Mouse (Mus musculus): ENCODE results near the gene Erlec1. TPM values are rescaled to one million over a fixed set of nuclear protein-coding genes. Genes with fewer than 3 reads are reported as not detected.
A peak's percentile ranks its signal among the peaks of the same experiment; 100 is the strongest.

Erlec1 gene
- total RNA-seq (2021) = 10 to 100 TPM; 53.0 to 69.5 TPM
- long read RNA-seq, experiment 1, transcript Erlec1-201 (14 exons, 2,532 nt) = major isoform, 12 of 23 reads
- long read RNA-seq, experiment 1, partial matches to known transcripts = 9 of 23 reads
- long read RNA-seq, experiment 1, other reads (novel, unspliced or antisense) = 2 of 23 reads
- long read RNA-seq, experiment 2, partial matches to known transcripts = 0 of 5 reads
- long read RNA-seq, experiment 2, other reads (novel, unspliced or antisense) = 3 of 5 reads

DNA sequence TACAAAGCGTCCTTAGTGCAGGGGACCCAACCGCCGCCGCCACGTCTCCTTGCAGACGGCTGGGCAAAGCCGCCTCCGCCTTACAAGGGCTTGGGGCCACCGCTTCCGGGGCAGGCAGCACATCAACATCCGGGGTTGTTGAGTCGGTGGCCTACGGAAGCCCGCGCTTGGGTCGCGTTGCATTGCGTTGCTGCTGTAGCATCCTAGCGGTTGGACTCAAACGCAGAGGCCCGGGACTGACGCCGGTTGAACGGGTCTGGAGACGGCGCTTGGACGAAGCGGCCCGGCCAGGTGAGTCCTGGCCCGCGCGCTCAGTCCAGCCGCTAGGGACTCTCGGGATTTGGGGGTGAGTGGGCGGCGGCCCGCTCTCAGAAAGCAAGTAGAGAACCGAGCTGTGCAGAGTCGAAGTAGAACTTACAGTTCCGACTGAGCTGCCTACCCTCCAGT is at the start of gene Erlec1:
Gene Erlec1, minus strand, starts transcription at position 57 of the 447 bp plus-strand sequence.
- DNase-seq = peak; percentile 91 to 94

DNA sequence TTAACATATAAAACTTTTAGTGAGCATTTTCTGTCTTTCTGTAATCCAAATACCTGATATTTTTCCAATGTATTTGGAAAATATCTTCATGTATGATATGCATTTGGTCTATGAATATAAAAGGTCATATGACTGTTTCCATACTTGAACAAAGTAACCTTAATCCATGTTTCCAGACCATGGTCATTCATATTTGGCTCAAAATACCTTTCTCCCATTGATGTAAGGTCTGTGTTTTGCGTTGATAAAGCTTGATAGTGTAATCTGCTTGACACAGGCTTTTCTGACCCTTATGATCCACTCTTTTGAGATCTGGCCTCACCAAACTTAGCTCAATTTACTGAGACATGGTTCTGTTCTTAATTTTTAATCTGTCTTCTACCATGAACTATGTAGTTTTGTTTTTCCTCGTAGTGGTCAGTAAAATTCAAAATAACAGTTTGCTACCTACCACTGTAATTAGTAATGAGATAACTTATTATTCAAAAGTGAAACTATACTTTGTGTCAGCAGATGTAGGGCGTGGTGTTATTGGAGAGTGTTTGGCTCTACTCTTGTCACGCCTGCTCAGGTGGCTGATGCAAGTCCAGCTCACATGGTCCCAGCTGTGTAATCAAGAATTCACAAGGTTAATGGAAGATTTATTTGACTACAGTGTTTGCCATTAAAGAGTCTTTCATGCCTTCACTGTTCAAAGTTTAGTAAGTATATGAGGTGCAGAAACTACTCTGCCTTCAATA is 47.2 kb upstream of the Erlec1 start:
- peak in 1 of 2 experiments; percentile 4 for DNase-seq

DNA sequence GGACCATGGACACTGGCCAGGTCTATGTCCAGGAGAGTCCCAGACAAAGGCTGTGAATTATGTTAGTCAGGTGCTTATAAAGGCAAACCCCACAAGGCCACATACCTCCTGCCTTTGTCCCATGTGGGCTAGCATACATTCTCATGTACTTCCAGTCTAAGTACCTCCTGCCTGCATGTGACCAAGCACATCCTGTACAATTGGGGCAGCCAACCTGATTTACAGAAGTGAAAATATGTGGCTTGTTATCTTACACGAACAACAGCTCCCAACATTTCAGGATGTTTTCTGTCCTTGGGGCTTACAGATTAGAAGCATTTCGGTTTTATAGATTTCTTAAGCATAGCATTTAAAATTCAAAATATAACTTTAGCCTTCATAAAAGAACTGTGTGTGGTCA is 45.9 kb upstream of the Erlec1 start:
- DNase-seq = no peak

DNA sequence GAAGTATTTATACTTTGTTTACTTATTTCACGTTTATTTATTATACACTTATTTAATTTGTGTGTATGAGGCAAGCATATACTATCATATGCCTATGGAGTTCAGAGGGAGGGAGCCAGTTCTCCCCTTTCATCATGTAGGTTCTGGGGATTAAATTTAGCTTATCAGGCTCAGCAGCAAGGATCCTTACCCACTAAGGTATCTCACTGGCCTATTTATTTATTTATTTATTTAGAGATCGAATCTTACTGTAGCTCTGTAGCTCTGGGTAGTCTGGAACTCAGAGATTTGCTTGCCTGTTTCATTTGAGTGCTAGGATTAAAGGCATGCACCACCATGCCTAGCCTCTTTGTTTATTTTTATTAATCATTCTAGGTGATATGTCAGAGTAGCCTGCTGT is 44.6 kb upstream of the Erlec1 start:
- DNase-seq = no peak

DNA sequence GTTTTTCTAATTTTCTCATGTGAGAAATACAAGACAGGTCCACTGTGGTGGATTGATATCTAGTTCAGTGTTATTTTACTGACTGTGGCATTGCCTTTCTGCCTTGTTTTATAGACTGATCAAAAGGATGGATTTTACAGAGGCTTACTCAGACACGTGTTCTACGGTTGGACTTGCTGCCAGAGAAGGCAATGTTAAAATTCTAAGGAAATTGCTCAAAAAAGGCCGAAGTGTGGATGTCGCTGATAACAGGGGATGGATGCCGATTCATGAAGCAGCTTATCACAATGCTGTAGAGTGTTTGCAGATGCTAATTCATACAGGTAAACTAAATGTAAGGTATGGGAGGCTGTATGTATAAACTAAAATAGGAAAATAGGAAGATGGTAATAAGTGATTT is 44.1 kb upstream of the Erlec1 start:
- DNase-seq = no peak

DNA sequence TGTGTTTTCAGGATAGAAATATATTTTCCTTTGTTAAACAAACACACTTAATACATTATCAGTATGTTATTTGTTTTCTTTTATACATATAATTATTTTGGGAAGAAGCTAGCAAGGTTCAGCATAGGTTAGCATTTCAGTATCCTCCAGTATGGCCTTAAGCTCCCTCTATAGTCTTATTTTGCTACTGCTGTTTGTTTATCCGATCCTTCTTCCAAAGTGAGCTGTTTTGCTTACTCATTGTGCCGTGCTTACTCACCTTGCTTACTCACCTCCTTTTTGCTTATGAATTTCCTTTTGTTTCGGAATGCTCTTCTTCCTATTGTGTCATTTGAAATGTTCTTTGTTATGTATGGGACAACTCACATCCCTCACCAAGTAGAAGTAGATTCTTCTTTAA is 42.5 kb upstream of the Erlec1 start:
- DNase-seq = no peak

DNA sequence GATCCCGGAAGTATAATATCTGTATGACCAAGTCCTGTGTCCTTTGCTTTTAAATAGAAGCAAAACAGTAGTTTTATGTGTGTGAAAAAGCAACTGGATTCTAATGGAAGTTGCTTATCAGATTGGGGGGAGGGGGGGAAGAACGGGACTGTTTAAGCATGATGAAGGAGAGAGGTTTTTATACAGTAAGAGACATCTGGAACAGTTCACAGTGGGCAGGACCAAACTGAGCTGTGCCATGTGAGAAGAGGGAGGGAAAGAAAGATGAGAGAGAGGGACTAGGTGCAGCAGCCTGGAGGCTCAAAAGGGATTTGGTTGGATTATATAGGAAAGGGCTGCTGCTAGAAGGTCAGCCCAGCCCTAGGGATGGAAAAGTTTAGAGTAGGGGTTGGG is 32.5 kb upstream of the Erlec1 start:
- DNase-seq = no peak

DNA sequence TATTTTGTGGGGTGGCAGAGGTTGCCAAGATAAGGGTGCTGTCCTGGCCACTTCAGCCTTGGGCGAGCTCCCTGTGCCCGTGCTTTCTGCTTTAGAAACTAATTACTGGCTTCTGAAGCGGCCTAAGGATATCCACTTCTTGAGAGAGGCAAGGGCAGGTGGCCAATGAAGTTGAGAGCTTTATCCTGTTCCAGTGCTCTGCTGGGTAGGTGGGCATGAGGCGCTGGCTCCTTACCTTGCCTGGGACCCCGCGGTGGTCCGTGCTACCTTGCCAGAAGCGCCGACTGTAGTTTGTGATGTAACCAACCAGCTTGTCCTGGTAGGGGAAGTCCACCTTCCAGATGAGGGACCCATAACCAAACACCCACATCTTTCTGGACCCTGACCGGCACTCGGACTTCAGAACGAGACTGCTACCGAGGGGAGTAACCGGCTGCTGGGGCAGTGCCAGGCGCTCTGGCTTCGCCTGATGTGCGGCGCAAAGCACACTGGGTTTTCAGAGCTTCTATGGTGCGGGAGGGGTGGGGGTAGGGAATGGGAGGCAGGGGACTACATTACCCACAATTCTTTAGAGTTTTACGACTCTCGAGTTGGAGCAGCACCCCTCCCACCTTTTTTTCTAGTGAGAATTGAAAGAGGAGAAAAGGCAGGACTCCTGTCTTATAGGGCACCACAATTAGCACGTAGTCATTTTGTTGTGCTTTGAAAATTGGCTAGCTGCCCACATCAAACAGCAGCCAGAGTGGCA is 31.9 kb upstream of the Erlec1 start, which contains the start of gene Chac2:
Gene Chac2, minus strand, starts transcription at position 474 of the 748 bp plus-strand sequence.
- peak; percentile 90 to 93 for DNase-seq

DNA sequence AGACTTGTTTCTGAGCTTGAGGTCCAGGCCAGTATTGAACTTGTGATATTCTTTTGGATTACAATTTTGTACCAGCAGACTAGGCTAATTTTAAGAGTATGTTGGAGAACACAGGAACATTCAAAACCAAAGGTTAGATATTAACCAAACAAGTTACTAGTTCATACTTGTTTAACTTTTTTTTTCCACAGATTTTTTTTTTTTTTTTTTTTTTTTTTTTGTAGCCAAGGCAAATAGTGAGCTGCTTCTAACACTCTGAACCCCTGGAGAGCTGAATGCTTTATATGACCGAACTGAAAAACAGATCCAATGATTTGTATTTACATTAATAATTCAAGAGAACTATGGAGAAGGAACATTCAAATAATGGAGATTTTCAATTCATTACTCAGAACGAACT is 31.1 kb upstream of the Erlec1 start:
- DNase-seq = no peak

DNA sequence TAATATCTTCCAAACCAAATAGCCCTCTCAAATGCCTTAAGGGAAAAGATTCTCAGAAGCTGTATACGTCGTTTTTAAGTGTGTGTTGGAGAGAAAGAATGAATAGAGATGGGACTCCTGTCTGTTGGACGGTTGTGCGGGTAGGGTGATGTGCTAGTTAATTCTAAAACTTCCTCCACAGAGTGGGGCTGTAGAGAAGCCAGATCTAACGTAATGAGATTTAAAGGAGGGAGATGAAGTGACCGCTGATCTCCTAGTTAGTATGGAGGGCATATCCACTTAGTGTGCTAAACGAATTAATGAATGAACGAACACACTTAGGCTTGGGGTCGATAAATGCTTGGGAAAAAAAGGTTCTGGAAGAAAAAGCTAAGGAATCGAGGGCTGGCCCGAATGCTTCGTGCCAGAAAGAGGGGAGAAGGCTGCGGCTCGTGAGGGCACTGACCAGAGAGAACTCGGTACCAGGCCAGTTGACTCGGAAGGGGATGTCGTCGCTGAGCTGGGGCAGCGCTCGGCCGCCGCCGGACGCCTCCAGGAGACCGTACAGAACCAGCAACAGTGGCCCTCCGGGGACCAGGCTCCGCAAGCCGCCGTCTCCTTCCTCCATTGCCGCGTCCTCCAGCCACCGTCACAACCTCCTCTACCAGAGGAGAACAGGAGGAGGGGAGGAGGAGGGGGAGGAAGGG is 523 bp downstream of the Erlec1 start:
- peak; percentile 51 to 57 for DNase-seq

DNA sequence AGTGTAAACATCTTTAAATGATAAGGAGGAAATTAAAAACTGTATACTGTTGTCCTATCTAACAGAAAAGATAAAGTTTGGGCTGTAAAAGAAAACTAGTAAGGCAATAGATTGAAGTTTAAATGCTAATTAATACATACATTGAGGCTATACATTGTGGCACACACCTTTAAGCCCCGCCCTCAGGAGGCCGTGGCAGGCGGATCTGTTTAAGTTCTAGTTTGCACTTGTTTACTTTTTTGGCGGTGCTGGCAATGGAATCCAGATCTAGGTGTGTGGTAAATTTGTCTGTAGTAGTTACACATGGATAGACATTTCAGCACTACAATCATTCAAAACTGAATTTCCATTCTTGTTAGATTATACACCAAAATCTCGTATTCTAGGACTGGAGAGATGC is 1.3 kb downstream of the Erlec1 start:
- DNase-seq = no peak

DNA sequence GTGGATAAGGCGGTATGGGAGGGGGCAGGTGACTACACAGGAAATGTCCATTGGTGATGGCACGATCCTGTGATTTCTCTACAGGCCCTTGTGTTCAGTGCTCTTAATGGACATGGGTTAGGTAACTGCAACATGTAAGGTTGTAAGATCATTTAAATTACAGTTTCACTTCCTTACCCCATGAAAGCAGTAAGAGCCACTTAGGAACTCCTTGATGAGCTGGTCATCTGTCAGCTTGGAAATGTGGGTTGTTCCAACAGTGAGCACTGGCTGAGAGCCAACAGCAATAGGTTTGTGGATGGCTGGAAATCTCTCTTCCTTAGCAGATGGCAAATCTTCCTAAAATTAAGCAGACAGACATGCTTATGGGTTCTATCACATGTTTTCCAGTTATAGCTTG is 10.6 kb downstream of the Erlec1 start:
- DNase-seq = no peak

DNA sequence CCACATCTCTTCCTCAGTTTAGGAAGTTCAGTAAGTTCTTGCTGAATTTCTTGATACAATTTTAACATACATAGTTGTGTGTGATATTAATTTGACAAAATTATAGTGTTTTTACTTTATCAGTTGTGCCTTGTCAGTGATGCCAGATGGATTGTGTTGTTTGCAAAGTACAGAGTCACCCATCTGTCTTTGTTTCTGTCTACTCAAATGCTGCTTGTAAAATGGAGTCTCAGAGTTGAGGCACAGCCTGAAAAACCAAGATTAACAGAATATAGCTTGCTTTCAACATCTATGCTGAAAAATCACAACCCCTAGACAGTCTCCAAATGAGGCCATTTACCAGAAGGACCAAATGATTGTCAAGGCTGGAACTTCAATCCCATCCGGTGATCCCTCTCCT is 25.6 kb downstream of the Erlec1 start:
- DNase-seq = no peak

DNA sequence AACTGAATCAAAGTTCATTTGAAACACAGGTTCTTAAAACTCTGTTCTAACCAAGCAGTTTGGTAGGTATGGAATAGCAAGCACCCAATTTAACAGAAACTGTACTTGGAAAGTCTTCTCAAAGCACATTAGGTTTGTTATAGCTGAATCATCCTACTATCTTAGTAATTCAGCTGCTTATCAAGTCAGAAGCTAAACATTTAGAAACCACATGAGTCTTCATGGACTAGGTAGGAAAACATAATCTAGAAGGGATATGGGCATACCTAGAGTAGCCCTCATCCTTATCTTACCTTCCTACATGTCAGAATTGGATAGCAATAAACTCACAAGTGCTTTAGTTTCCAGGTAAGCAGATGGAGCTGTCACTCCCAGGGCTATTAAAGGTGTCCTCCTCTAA is 26.1 kb downstream of the Erlec1 start:
- no peak for DNase-seq

DNA sequence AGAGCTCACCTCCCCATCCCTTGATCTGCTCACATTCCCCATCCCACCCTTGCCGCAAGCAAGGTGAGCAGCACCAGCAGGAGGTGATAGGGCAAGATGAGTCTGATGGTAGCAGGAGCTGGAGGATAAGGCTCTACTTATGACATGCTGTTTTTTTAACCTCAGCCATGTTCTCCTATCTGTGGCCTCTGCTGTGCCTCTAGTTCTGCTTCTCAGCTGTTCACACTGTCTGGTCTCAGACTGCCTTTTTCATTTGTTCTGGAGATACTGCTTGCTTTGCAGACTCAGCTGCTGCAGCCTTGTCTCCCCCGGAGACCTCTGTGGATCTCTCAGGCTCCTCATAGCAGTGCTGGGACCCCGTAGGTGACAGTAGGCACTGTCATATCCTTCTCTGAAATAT is 30.9 kb downstream of the Erlec1 start:
- no peak for DNase-seq

DNA sequence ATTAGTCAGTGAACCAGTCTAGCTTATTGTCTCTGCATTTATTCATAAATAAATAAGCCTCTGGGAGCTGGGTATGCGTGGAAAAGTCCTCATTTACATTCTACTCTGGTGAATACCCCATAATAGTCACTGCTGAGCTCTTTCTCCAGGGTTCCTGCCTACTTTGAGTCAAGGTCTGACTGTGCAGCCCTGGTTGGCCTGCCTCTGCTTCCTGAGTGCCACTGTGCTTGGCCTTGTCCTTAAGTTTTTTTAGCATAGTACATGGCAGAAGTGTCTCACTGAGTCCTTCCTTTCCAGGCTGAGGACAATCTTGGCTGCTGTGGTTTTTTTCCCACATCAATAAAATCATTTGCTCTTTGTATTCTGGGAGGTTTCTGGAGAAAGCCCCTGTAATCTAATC is 33.5 kb downstream of the Erlec1 start:
- peak; percentile 38 to 46 for DNase-seq

DNA sequence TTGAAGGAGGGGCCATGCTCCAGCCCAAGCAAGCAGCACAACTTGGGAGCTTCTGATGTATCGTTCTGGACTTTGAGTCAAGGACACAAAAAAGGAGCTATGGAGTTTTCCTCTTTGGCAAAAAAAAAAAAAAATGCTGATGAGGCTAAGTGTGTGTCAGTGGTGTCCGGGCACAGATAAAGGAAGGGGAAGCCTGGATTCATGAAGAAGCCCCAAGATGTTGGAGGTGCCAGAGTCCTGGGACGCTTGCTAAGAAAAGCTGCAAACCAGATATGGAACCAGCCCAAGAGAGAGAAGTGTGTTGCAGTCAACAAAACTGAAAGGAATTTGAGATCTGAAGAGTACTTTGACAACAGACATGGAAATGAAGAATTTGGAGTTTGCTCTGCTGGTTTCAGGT is 41.8 kb downstream of the Erlec1 start:
- DNase-seq = no peak

DNA sequence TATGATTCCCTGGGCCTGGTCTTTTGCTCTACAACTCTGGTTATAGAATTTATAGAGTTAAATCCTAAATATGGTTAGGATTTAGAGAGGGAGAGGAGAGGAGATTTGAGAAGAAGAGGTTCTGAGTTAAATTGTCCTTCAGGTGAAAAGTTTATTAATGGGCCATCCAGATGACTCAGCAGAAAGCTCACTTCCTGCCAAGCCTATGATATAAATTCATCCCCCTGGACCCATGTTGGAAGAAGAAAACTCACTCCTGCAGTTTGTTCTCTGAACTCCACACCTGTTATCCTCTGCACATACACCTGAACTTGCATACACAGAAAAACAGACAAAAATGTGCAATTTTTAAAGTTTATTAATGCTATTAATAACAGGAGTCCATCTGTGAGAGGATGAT is 54.8 kb downstream of the Erlec1 start:
- no peak for DNase-seq

DNA sequence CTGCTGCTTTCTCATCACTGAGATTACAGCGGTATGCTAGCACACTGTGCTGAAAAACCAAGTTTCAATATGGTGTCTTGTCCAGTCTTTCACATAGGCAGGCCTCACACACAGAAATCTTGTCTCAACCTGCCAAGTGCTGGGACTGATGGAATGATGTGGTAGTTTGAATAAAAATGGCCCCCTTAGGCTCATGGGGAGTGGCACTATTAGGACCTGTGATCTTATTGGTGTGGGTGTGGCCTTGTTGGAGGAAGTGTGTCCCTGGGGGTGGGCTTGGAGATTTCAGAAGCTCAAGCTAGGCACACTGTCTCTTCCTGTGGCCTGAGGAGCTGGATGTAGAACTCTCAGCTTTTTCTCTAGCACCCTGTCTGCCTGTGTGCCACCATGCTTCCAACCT is 57.9 kb downstream of the Erlec1 start:
- no peak for DNase-seq

DNA sequence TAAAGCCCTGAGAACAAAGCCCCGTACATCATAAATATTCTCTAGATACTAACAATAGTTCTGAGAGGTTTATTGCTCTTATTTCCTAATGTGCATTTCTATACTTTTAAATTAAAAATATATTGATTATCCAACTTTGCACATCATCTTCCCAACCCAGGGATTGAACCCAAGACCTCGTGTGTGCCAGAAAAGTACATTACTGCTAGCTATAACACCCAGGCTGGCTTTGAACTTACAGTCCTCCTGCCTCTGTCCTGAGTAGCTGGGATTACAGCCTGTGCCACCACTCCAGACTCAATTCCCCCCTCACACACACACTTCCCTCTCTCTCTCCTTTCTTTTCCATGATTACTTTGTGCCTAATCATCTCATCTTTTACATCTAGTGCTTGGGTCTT is 66.0 kb downstream of the Erlec1 start:
- DNase-seq = no peak

DNA sequence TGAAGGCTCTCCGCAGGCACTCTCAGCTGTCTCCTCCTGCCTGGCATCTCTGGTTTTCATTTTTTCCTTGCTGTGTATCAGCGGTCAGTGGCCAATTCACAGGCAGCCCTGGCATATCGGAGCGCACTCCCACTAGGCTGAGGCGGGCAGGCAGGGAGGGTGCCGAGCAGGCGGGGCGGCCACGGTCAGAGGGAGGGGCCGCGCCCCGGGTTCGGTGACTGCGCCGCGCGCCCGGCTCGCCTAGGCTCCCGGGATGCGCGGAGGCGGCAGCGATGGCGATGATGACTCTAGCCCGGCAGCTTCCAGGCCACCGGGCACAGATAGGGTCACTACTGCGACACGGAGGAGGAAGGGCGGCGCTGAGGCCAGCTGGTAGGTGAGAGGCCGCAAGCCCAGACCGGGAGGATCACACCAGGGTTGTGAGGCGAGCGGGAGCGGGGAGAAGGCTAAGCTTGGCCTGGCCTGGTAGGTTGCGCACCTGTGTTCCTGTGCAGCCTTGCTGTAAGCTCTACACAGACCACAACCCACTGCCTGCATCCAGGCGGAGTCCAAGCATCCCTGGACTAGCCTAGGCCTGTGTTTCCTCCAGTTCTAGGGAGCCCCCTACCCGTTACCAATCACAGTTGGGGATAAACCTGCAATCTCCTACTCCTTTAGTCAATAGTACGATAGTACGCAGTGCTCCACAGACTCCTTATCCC is 68.8 kb downstream of the Erlec1 start, which contains the start of the genes Gpr75 and Asb3:
Gene Gpr75, plus strand, starts transcription at position 188 of the 701 bp plus-strand sequence.
Gene Asb3, plus strand, starts transcription at position 246 of the 701 bp plus-strand sequence.
- DNase-seq = peak; percentile 87 to 88

Data from adrenal gland, postnatal 36 days (tissue).